Mouse (Mus musculus) natural killer cell, adult 2 months (primary cell): ENCODE results near the gene Vps72.

Source experiments
- DNase-seq, 2 experiments: peaks; one replicate each; pipeline ENCODE4 v3.0.0; 2022; ENCODE audit warnings: low spot score in 2 of 2

Gene Vps72

DNA sequence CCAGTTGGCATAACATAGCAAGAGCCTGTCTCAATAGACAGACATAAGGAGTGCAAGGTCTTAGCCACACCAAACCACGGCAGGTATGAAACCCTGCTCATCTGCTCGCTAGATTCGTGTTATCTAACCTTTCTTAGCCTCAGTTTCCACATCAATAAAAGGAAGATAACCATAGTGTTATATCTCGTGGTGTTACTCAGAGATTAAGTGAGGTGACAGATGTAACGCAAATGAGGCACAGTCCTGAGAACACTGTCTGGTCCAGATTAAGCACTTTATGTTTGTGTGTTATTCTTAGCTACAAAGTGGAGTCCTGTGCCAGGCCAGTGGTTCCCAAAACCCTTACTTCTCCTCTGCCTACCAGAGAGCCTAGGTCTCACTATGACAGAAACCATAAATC is 54.0 kb downstream of the Vps72 start:
- no peak for DNase-seq

DNA sequence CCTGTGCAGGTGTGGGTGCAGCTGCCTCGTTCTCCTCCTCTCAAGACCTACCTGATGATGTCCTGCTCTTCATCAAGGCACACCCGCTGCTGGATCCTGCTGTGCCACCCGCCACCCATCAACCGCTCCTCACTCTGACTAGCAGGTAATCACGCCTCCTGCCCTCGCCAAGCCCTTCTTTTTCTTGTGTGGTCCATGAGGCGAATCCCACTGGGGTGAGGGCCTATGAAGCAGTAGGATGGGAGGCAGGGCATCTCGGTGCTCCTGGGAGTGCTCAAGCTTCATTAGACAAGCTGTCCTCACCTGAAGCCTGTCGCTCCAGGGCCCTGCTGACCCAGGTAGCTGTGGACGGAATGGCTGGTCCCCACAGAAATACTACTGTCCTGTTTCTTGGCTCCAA is 59.2 kb downstream of the Vps72 start:
- DNase-seq = no peak

DNA sequence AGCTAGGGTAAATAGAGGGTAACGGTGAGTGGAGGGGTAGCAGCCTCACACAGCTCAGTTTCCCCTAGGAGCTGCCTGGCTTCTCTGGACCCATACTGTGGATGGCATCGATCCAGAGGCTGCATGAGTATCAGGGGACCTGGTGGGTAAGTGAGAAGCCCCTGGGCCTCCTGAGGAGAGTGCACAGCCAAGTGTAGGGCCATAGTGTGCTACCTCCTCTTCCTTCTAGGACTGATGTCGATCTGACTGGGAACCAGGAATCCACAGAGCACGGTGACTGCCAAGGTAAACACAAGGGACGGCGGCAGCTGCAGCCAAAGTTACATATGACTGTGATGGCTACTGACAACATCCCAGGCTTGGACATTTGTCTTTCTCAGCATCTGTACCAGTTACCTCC is 60.3 kb downstream of the Vps72 start:
- DNase-seq = no peak
